Mouse (Mus musculus): Measurements from ENCODE around the gene Kank1. TPM values are rescaled to one million over a fixed set of nuclear protein-coding genes. Genes with fewer than 3 reads are reported as not detected.
A peak's percentile ranks its signal among the peaks of the same experiment; 100 is the strongest.

Gene Kank1
- total and polyA plus RNA-seq, 2 experiments from 2014 or later = 13.5 to 23.3 TPM

DNA sequence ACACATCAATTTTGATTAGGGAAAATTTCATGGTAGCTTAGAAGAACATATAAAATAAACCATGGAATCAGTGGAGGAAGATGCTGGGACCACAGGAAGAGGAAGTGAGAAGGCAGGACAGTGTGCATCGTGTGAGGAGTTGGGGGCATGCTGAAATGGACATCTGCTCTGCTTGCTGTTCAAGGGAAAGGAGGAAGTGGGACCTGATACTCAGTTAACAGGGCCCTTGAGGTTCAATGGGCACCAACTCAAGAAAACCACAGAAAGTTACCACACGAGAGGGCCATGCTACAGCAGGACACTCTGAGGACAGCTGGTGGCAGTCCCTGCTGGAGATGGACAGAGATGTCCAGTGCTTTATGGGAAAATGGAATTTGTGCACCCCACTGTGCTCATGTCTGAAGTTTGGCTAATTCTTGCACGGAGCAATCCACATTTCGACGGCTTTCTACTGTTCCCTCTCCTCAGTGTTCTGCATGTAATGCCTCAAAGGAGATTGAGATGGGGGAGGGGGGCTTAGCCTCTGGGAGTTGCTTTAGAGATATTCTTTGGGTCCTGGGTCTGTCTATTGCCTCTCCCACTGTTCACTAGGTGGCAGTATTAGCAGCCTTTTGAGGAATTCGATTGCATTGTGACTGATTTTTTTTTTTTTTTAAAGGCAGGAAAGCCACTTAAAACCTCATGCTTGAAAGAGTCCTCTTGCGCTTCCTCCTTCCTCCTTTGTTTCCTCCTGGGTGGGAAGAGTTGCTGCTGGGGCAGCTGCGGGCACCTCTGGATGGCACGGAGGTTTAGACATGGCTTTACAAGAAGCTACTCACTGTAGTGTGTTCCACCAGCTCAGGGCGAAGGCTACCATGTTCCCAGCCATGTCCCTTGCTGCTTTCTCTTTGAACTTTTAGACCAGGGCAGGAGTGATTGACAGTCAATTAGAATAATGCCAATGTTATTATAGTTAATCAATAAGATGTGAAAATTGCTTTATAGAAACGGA lies 104.2 kb downstream of the Kank1 start:
- Histone ChIP-seq H3K9ac (replicated peaks; ENCODE audit: low read length) (no peak overlapping the region), H3K36me3 (ENCODE audit: insufficient read depth, low read length) (no peaks in the 10 kb centered on the region), H3K4me2 (ENCODE audit: low read depth, low read length) (no peak overlapping the region), H3K27ac (no peak overlapping the region), H3K4me1 (ENCODE audit: insufficient read depth, low read length) (no peaks in the 10 kb centered on the region), H3K4me3 (ENCODE audit: low read length) (no peak overlapping the region), H3K9me3 (ENCODE audit: low read length) (no peaks in the 10 kb centered on the region), H3K27me3 (ENCODE audit: insufficient read depth, low read length) (no peaks in the 10 kb centered on the region)
- DNase-seq (ENCODE audit: low spot score) = peak; percentile 89
- TF ChIP-seq CTCF (IDR thresholded peaks at IDR 0.05; ENCODE audit: low read depth) = peak; percentile 83
- ATAC-seq = peak; percentile 84
- 40% methylated on average over 11 of the region's 11 CpGs for WGBS

DNA sequence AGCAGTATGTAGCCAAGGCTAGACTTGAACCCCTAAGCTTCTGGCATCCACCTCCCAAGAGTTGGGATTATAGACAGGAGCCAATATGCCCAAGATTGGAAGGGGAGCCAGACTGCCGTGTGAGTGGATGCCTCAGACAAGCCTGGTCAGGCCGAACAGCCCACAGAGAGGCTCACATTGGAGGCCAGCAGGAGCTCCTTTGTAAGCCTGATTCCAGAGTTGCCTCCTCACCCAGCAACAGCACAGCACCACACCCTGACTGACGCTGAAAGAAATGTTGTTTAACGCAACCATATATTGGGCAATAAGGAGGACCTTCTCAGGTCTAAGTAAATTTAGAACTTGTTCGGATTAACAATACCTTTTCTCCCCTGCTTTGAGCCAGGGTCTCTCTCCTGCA lies 105.3 kb downstream of the Kank1 start:
- no peak for DNase-seq (ENCODE audit: low spot score)
- Histone ChIP-seq H3K27ac (no peak overlapping the region), H3K36me3 (ENCODE audit: insufficient read depth, low read length) (no peaks in the 10 kb centered on the region), H3K4me2 (ENCODE audit: low read depth, low read length) (no peak overlapping the region), H3K4me1 (ENCODE audit: insufficient read depth, low read length) (no peaks in the 10 kb centered on the region), H3K9ac (replicated peaks; ENCODE audit: low read length) (no peak overlapping the region), H3K4me3 (ENCODE audit: low read length) (no peak overlapping the region), H3K27me3 (ENCODE audit: insufficient read depth, low read length) (no peaks in the 10 kb centered on the region), H3K9me3 (ENCODE audit: low read length) (no peaks in the 10 kb centered on the region)
- 73% methylated on average over 5 of the region's 5 CpGs for WGBS
- no peak for TF ChIP-seq CTCF (IDR thresholded peaks at IDR 0.05; ENCODE audit: low read depth)
- ATAC-seq = no peak

DNA sequence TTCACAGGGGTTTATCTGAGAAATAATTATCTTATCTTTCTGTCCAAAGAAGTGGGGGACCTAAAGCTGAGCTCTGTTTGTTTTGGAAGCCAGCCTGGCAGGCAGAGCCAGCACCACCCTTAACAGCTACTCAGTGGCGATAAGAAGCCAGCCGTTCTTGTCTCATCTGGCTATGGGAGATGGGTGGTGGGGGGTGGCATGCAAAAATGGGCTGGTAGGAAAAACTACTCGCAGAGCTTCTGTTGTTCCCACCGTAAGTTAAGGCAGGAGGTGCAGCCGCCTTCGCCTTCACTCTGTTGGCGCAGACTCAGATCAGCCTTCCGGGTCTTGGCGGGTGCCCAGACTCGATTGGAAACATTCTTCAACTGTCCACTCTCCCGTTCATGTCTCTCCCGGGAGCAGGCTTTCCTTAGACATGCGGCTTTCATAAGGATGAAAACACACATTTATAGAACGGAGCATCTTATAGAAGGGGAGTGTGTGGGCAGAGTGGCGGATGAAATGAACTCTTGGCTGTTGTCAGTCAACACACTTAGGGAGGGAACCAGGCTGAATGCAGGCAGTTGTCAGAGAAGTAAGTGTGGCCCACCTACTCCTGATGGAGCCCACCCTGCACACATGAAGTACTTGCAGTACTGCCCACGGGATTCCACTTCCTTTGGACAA lies 107.0 kb downstream of the Kank1 start:
- H3K36me3 ChIP-seq (ENCODE audit: insufficient read depth, low read length) = no peaks in the 10 kb centered on the region
- WGBS = 24% methylated on average over 16 of the region's 16 CpGs
- TF ChIP-seq CTCF (IDR thresholded peaks at IDR 0.05; ENCODE audit: low read depth) = no peak
- no peak overlapping the region for H3K27ac ChIP-seq
- H3K4me3 ChIP-seq (ENCODE audit: low read length) = 0 out of 2 replicates have a peak overlapping the region, but pooled peaks have one; percentile 2
- H3K9me3 ChIP-seq (ENCODE audit: low read length) = no peaks in the 10 kb centered on the region
- H3K27me3 ChIP-seq (ENCODE audit: insufficient read depth, low read length) = no peaks in the 10 kb centered on the region
- H3K4me2 ChIP-seq (ENCODE audit: low read depth, low read length) = peak overlapping the region; percentile 45
- no peaks in the 10 kb centered on the region for H3K4me1 ChIP-seq (ENCODE audit: insufficient read depth, low read length)
- no peak overlapping the region for H3K9ac ChIP-seq (replicated peaks; ENCODE audit: low read length)
- DNase-seq (ENCODE audit: low spot score) = peak; percentile 62
- no peak for ATAC-seq

DNA sequence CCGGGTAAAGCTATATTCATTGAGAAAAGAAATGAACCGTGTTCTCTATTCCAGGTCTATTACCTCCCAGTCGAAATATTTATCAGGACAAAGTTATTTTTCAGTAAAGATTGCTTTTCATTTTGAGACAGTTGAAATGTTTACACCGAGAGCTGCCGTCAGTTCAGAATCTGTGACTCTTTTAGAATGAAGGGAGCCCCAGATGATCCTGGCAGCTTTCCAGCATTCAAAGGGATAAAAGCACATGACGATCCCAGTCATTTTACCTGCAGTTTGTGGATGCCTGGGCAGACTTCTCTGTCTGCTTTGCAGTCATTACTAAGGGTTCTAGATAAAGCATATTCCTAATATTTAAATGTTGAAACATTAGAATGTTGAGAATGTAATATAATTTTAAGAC lies 107.6 kb downstream of the Kank1 start:
- Histone ChIP-seq H3K27ac (no peak overlapping the region), H3K4me2 (ENCODE audit: low read depth, low read length) (peak overlapping the region; percentile 45), H3K4me3 (ENCODE audit: low read length) (no peak overlapping the region), H3K36me3 (ENCODE audit: insufficient read depth, low read length) (no peaks in the 10 kb centered on the region), H3K9ac (replicated peaks; ENCODE audit: low read length) (no peak overlapping the region), H3K27me3 (ENCODE audit: insufficient read depth, low read length) (no peaks in the 10 kb centered on the region), H3K9me3 (ENCODE audit: low read length) (no peaks in the 10 kb centered on the region), H3K4me1 (ENCODE audit: insufficient read depth, low read length) (no peaks in the 10 kb centered on the region)
- no peak for TF ChIP-seq CTCF (IDR thresholded peaks at IDR 0.05; ENCODE audit: low read depth)
- DNase-seq (ENCODE audit: low spot score) (peak; percentile 50), ATAC-seq (no peak)
- WGBS = 41% methylated on average over 6 of the region's 6 CpGs

DNA sequence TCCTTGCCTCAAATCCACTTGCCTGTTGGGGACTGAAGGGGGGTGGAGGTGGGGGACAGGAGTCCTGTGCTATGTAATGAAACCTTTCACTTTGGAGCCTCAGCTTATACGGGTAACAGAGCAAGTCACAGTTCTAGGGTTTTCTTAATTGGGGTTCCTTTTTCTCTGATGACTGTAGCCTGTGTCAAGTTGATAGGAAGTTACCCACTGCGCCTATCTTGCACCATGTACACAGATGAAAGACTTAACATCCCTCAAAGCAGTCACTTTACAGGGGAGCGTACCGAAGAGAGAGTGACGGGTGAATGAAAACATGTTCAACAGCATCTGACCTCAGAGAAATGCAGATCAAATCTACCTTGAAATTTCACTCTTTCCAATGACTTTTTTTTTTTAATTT lies 109.2 kb downstream of the Kank1 start:
- H3K27me3 ChIP-seq (ENCODE audit: insufficient read depth, low read length) = no peaks in the 10 kb centered on the region
- H3K4me3 ChIP-seq (ENCODE audit: low read length) = no peak overlapping the region
- H3K27ac ChIP-seq = no peak overlapping the region
- ATAC-seq (no peak), DNase-seq (ENCODE audit: low spot score) (no peak)
- no peaks in the 10 kb centered on the region for H3K36me3 ChIP-seq (ENCODE audit: insufficient read depth, low read length)
- H3K9ac ChIP-seq (replicated peaks; ENCODE audit: low read length) = no peak overlapping the region
- H3K4me2 ChIP-seq (ENCODE audit: low read depth, low read length) = no peak overlapping the region
- H3K9me3 ChIP-seq (ENCODE audit: low read length) = no peaks in the 10 kb centered on the region
- no peak for TF ChIP-seq CTCF (IDR thresholded peaks at IDR 0.05; ENCODE audit: low read depth)
- H3K4me1 ChIP-seq (ENCODE audit: insufficient read depth, low read length) = no peaks in the 10 kb centered on the region
- WGBS = 92% methylated on average over 5 of the region's 5 CpGs

DNA sequence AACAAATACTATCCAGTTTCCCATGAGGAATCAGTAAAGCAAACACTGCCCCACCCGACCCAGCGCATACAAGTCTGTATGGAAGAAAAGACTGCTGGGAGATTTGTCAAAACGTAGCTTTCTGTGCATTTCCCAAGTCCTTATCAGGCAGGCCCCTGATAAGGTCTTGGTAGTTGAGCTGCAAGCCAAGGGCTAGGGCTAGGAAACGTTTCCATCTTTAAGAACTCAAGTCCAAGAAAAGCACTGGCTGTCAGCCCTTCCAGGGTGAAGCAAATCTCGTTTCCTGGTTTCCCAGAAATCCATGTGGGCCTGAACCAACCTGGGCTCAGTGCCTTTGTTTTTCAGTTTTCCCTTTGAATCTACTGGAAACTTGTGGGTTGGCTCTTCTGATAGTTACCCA lies 110.7 kb downstream of the Kank1 start:
- ATAC-seq (no peak), DNase-seq (ENCODE audit: low spot score) (no peak)
- Histone ChIP-seq H3K27ac (no peak overlapping the region), H3K4me1 (ENCODE audit: insufficient read depth, low read length) (no peaks in the 10 kb centered on the region; the same call in 1 of the 2 replicates), H3K27me3 (ENCODE audit: insufficient read depth, low read length) (no peaks in the 10 kb centered on the region), H3K4me3 (ENCODE audit: low read length) (no peak overlapping the region), H3K9me3 (ENCODE audit: low read length) (no peaks in the 10 kb centered on the region), H3K4me2 (ENCODE audit: low read depth, low read length) (no peak overlapping the region), H3K9ac (replicated peaks; ENCODE audit: low read length) (no peak overlapping the region), H3K36me3 (ENCODE audit: insufficient read depth, low read length) (no peaks in the 10 kb centered on the region)
- 75% methylated on average over 5 of the region's 5 CpGs for WGBS
- no peak for TF ChIP-seq CTCF (IDR thresholded peaks at IDR 0.05; ENCODE audit: low read depth)

All from hindbrain, postnatal 0 days (tissue).